Mouse (Mus musculus): ENCODE data around the gene Pdlim1. TPM values are rescaled to one million over a fixed set of nuclear protein-coding genes. Genes with fewer than 3 reads are reported as not detected.

Pdlim1 gene
- total RNA-seq, 2 experiments from 2014 or later, result 116 to 150 TPM

GRCm38 (mm10) chr19:40284704-40285103, 13.1 kb upstream of the Pdlim1 start:
- DNase-seq, result no peak

- no peak for DNase-seq
Observed at GRCm38 (mm10) chr19:40283415-40283814, 11.8 kb upstream of the Pdlim1 start.

- peak; percentile 36 for DNase-seq
Observed at GRCm38 (mm10) chr19:40278372-40279023, 6.9 kb upstream of the Pdlim1 start.

- DNase-seq, result no peak
Observed at GRCm38 (mm10) chr19:40277494-40277893, 5.9 kb upstream of the Pdlim1 start.

- no peak for DNase-seq
Observed at GRCm38 (mm10) chr19:40275401-40276188, 4.0 kb upstream of the Pdlim1 start.

- DNase-seq, result no peak
Observed at GRCm38 (mm10) chr19:40272674-40273073, 1.0 kb upstream of the Pdlim1 start.

DNA sequence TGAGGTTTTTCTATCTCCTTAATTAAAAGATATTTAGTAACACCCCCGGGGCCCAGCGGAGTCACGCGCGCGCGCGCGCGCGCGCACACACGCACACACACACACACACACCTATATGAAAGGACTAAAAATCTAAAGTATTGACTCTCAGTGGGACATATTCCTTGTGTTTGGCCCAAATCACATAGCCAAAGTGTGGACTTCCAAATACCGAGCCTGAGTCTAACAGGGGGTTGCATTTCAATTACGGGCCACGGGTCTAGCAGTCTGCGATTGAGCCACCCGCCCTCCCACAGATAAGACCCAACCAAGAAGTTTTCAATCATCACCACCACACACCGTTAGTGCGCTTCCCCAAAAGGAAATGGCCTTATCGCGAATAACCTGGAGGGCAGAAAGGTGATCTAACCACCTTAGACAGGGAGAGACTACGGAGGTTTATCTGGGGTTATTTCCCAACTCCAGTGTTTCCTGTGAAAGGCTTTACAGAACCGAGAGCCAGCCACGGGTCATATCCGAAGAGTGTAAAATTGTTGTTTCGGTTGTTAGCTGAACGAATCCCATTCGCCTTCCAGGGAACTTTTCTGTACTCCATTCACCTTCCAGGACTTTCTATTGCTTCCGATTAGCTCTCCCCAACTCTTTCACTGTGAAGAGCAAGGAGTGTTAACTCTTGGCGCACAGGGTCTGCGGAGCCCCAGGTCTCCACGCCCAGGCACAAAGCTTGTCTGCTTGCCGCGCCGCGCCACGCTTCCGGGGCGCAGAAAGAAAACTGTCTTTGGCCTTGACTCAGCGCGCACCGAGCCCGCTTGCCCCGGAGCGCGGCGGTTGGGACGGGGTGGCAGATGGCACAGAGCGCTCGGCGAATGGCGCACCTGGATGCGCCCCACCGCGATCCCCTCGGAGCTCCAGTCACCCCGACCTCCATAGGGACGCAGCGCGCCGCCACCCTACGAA, 1.0 kb downstream of the Pdlim1 start:
- DNase-seq, result no peak

- no peak for DNase-seq
Observed at GRCm38 (mm10) chr19:40269526-40269925, 2.1 kb downstream of the Pdlim1 start.

DNA sequence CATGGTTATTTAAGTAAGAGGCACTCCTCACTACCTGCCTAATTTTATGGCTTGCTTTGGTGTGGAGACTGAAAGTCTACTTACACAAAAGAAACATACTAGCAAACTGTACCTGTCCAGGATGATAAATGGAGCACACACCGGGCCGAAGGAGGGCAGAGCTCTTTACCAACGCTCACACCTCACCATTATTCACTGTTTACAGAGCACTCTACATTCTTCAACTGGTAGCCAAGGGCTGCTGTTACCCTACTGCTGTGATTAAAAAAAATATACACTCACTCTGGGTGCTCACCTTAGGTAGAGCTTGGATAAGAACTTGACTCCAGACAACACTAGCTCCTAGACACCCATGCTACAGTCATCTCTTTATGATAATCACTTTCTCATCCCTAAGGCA, 3.1 kb downstream of the Pdlim1 start:
- no peak for DNase-seq

DNA sequence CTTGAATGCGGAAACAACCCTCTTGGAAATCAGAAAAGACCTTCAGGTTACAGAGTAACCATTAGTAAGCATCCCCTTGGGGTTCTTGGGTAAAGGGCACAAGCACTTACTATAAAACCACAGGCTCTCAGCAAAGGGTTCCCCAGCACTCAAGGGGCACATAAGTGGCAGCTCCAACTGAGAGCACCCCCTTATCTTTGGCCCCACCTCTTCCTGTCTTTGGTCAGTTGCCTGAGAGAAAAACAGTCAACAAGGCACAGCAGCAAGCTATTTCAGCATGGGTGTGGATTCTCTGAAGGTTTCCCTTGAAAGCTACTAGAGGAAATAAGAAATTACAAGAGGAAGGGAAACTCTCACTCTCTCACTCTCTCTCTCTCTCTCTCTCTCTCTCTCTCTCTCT, 4.3 kb downstream of the Pdlim1 start:
- DNase-seq, result no peak

- DNase-seq, result no peak
Observed at GRCm38 (mm10) chr19:40259485-40259884, 12.2 kb downstream of the Pdlim1 start.

GRCm38 (mm10) chr19:40257396-40257795, 14.2 kb downstream of the Pdlim1 start:
- DNase-seq, result peak; percentile 31

GRCm38 (mm10) chr19:40256376-40257050, 15.1 kb downstream of the Pdlim1 start:
- no peak for DNase-seq

GRCm38 (mm10) chr19:40255561-40255960, 16.1 kb downstream of the Pdlim1 start:
- no peak for DNase-seq

DNA sequence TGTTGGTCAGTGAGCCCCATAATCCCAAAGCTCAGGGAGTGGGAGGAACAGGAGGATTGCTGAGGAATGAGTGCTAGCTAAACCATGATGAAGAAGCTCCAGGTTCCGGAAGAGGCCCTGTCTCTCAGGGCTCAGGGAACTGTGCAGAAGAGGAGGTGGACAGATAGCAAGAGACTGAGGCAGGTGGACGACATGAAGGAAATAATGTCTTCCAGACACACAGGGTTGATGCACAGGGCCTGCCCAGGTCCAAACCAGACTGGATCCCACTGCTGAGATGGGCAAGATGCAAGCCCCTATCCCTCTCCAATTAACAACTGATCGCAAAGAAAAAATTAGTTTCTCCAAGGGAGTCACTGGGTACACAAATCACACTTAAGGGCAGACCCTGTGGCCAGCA, 16.9 kb downstream of the Pdlim1 start:
- no peak for DNase-seq

GRCm38 (mm10) chr19:40253768-40254167, 17.9 kb downstream of the Pdlim1 start:
- DNase-seq, result no peak

GRCm38 (mm10) chr19:40251115-40251514, 20.5 kb downstream of the Pdlim1 start:
- DNase-seq, result no peak

DNA sequence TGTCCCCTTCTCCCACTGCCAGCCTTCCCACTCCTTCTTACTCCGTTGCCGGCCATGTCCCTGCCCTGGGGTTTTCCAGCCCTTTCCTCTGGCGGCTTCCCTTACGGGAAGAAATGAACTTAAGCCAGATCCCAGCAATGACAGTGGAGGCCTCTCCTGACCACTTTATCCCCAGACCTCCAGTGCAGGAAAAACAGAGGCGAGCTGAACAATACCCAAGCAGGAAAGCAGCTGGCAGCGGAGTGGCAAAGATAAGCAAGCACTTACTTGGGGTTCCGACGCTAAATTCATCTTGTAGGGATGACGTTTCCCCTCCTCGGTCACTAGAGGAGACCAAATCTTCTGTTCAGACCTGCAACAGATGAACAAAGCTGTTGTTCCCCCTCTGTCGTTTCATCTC, 22.3 kb downstream of the Pdlim1 start:
- no peak for DNase-seq

GRCm38 (mm10) chr19:40248476-40248875, 23.2 kb downstream of the Pdlim1 start:
- DNase-seq, result no peak

- no peak for DNase-seq
Observed at GRCm38 (mm10) chr19:40247268-40247666, 24.4 kb downstream of the Pdlim1 start.

DNA sequence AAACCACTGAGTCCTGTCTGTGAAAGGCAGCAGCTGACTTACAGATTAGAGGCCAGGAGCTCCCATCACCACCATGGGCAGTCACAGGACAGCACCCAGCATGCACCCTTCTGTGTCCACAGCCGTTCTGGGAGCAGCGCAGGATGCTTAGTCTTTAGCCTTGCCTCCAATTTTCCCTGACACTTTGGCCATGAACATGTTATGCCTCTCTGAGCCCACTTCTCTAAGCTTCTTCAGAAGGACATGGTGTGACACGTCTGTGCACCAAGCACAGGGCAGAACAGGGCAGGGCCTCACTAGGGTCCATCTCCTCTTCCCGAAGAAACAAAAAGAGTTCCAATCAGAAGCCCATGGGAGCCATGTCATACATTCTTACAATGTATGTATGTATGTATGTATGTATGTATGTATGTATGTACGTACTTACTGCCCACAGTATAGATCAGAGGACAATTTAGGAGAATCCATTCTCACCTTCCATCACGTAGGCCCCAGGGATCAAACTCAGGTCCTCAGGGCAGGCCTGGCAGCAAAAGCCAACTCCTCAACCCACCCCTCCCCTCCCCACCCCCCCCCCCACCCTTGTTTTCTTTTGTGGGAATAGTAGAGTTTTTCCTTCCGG, 24.9 kb downstream of the Pdlim1 start:
- DNase-seq, result no peak
